Mouse (Mus musculus) E14TG2a.4 (cell line): ENCODE results near the gene Lax1.

Source experiments
- CTCF ChIP-seq: conservative IDR thresholded peaks from 2 replicates; pipeline ENCODE4 v1.5.1; 2014; ENCODE audit warnings: low read length
- NANOG ChIP-seq: IDR thresholded peaks from 2 replicates; pipeline ENCODE4 v1.6.1; 2014; ENCODE audit warnings: borderline replicate concordance, low read length, mixed read lengths
- POU5F1 ChIP-seq: IDR thresholded peaks from 2 replicates; pipeline ENCODE4 v1.6.1; 2014; ENCODE audit warnings: low read length, borderline replicate concordance

GRCm38 (mm10) chr1:133641163-133641562 lies 48.7 kb downstream of the Lax1 start:
- TF ChIP-seq CTCF = no peak
- TF ChIP-seq NANOG = no peak
- TF ChIP-seq POU5F1 = no peak
